Mouse (Mus musculus): ENCODE data around the gene Foxl2. TPM values are rescaled to one million over a fixed set of nuclear protein-coding genes. Genes with fewer than 3 reads are reported as not detected.

Gene Foxl2
- total RNA-seq (2021), result under 1 TPM in 1 of 2 experiments, not detected in 1; 0.20 TPM
- polyA plus RNA-seq (2012; rRNA removed), result 0.04 and 0.35 TPM in 2 replicates
- long read RNA-seq, result 0 reads

- DNase-seq, result peak; percentile 53
Observed at GRCm38 (mm10) chr9:98955103-98955715, at the start of gene Foxl2. Gene Foxl2 (plus strand): TSS chr9:98955288.

GRCm38 (mm10) chr9:98920629-98921523 lies 34.2 kb upstream of the Foxl2 start:
- no peak for DNase-seq

- no peak for DNase-seq
Observed at GRCm38 (mm10) chr9:98923119-98923518, 32.0 kb upstream of the Foxl2 start.

- no peak for DNase-seq
Observed at GRCm38 (mm10) chr9:98924183-98924582, 30.9 kb upstream of the Foxl2 start.

- DNase-seq, result no peak
Observed at GRCm38 (mm10) chr9:98929496-98929895, 25.6 kb upstream of the Foxl2 start.

GRCm38 (mm10) chr9:98932931-98933330 lies 22.2 kb upstream of the Foxl2 start:
- DNase-seq, result no peak

- DNase-seq, result no peak
Observed at GRCm38 (mm10) chr9:98935190-98935909, 19.7 kb upstream of the Foxl2 start.

- DNase-seq, result no peak
Observed at GRCm38 (mm10) chr9:98939290-98939689, 15.8 kb upstream of the Foxl2 start.

- no peak for DNase-seq
Observed at GRCm38 (mm10) chr9:98952171-98953050, 2.7 kb upstream of the Foxl2 start.

- no peak for DNase-seq
Observed at GRCm38 (mm10) chr9:98953291-98953690, 1.8 kb upstream of the Foxl2 start.

GRCm38 (mm10) chr9:98953830-98954229 lies 1.3 kb upstream of the Foxl2 start:
- DNase-seq, result no peak

- peak; percentile 47 for DNase-seq
Observed at GRCm38 (mm10) chr9:98954391-98955102, 541 bp upstream of the Foxl2 start.

- peak; percentile 62 for DNase-seq
Observed at GRCm38 (mm10) chr9:98955716-98956224, 682 bp downstream of the Foxl2 start.

GRCm38 (mm10) chr9:98956591-98957381 lies 1.7 kb downstream of the Foxl2 start:
- DNase-seq, result peak; percentile 59

GRCm38 (mm10) chr9:98957751-98958351 lies 2.8 kb downstream of the Foxl2 start:
- peak; percentile 29 for DNase-seq

GRCm38 (mm10) chr9:98958628-98959027 lies 3.5 kb downstream of the Foxl2 start:
- no peak for DNase-seq

GRCm38 (mm10) chr9:98959851-98960250 lies 4.8 kb downstream of the Foxl2 start:
- DNase-seq, result no peak

- no peak for DNase-seq
Observed at GRCm38 (mm10) chr9:98960348-98960747, 5.3 kb downstream of the Foxl2 start.

All from adrenal gland, adult 2 months (tissue).